Mouse (Mus musculus) MEL (cell line): ENCODE results near the gene Cmss1.

Source experiments
- CTCF ChIP-seq, 3 experiments: IDR thresholded peaks in 2 of 3; conservative IDR thresholded peaks in 1 of 3; 2 replicates each; pipeline ENCODE4 v1.5.1; 2011 to 2012; ENCODE audit warnings: low read length in 3 of 3, low read depth in 2 of 3, mild to moderate bottlenecking in 2 of 3, improper control_type of control experiment in 1 of 3, inconsistent platforms in 1 of 3, mixed read lengths in 1 of 3, moderate library complexity in 1 of 3; ENCODE audit not compliant: control insufficient read depth in 1 of 3, insufficient read depth in 1 of 3, poor library complexity in 1 of 3, severe bottlenecking in 1 of 3
- KAT2A ChIP-seq: conservative IDR thresholded peaks from 2 replicates; pipeline ENCODE4 v1.6.1; 2012; ENCODE audit warnings: low read depth, low read length, improper control_type of control experiment, inconsistent platforms
- POLR2A ChIP-seq, 2 experiments: IDR thresholded peaks; 2 replicates each; pipeline ENCODE4 v1.6.1; 2011 to 2012; ENCODE audit warnings: low read length in 2 of 2, mild to moderate bottlenecking in 2 of 2, control low read depth in 1 of 2, improper control_type of control experiment in 1 of 2, low read depth in 1 of 2, moderate library complexity in 1 of 2; ENCODE audit not compliant: control insufficient read depth in 1 of 2, insufficient read depth in 1 of 2, poor library complexity in 1 of 2
- RCOR1 ChIP-seq: IDR thresholded peaks from 2 replicates; pipeline ENCODE4 v1.6.1; 2012; ENCODE audit warnings: low read depth, mild to moderate bottlenecking, inconsistent platforms, low read length, improper control_type of control experiment
- TAL1 ChIP-seq: IDR thresholded peaks from 2 replicates; pipeline ENCODE4 v1.6.1; 2012; ENCODE audit warnings: mild to moderate bottlenecking, inconsistent platforms, low read length, moderate library complexity, mixed read lengths
- UBTF ChIP-seq: IDR thresholded peaks from 2 replicates; pipeline ENCODE4 v1.6.1; 2012; ENCODE audit warnings: low read depth, mild to moderate bottlenecking, inconsistent platforms, low read length, improper control_type of control experiment, moderate library complexity, borderline replicate concordance; ENCODE audit not compliant: insufficient read depth

GRCm38 (mm10) chr16:57566215-57566614 is 40.4 kb downstream of the Cmss1 start:
- no peak for TF ChIP-seq CTCF (IDR thresholded peaks at IDR 0.05 in 2 of 3, conservative IDR thresholded peaks at IDR 0.05 in 1 of 3; ENCODE audit: control insufficient read depth in 1 of 3, insufficient read depth in 1 of 3, low read depth in 2 of 3, low read length in 3 of 3, poor library complexity in 1 of 3, severe bottlenecking in 1 of 3)
- no peak for TF ChIP-seq TAL1
- no peak for TF ChIP-seq UBTF
- TF ChIP-seq RCOR1 = no peak
- no peak for TF ChIP-seq POLR2A (IDR thresholded peaks at IDR 0.05; ENCODE audit: control insufficient read depth in 1 of 2, insufficient read depth in 1 of 2, low read depth in 1 of 2, low read length in 2 of 2, poor library complexity in 1 of 2)
- TF ChIP-seq KAT2A = no peak
